Mouse (Mus musculus) left cerebral cortex, adult 9 months (tissue): ENCODE measurements around the gene Acadvl.
A peak's percentile ranks its signal among the peaks of the same experiment; 100 is the strongest.
"Not testable (repeated sequence)": the region's sequence is repeated elsewhere in the genome, so short reads cannot be mapped to it uniquely, and the experiment has no call there.

Source experiments
- DNase-seq, 2 experiments: peaks; one replicate each; pipeline ENCODE4 v3.0.0; 2022; ENCODE audit warnings: low spot score in 2 of 2

The Acadvl gene

DNA sequence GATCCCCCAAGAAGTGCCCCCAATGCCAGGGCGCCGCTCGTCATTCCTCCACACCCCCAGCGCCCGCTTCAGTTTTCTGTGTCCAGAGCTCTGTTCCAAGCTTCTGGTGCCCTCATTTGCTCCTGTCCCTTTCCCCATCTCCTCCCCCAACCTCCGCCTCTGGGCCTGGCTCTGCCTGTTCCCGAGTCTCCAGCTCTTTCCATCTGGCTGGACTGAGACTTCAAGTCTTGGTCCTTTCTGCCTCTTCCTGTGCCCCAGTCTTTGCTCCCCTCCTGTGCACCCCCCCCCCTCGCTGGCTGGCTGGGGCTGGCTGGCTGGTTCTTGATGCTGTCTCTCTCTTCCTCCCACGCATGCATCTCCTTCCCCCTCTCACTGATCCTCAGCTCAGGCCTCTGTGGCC is 12.2 kb upstream of the Acadvl start:
- no peak for DNase-seq

DNA sequence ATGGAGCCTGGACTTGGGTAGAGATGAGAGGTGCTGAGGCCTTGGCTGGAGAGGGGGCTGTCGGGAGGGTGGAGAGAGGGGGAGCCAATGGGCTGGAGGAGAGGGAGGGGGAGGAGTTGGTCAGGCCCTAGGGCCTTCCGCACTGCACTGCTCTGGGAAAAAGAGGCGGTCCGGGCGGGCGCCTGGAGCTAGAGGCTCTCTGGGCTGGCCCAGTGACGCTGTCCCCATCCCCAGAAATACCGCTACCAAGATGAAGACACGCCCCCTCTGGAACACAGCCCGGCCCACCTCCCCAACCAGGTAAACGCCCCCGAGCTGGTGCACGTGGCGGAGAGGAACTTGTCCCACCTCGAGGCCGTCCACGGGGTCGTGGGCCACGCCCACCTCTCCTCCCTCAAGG is 11.5 kb upstream of the Acadvl start:
- no peak for DNase-seq

DNA sequence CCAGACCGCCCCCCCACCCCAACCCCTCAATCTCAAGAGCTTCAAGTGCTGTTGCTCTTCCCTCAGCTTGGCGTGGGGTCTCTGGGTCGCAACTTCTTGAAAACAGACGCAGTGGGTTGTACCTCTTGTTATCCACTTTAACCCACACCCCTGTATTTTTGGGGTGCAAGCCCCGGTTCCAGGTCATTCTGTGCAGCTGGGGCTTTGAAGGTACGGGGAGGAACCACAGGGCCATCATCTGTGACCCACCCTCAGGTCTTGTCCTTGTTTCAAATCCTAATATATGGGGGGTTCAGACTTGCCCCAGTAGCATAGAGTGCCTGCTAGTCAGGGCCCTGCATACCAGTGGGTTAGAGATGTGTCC is 8.9 kb upstream of the Acadvl start:
- no peak for DNase-seq

- DNase-seq = no peak
Measured at GRCm38 (mm10) chr11:70023481-70024150, 8.4 kb upstream of the Acadvl start.

- DNase-seq = peak; percentile 96 to 98
Measured at GRCm38 (mm10) chr11:70021264-70022132, 6.3 kb upstream of the Acadvl start.

- DNase-seq = peak; percentile 77 to 84
Measured at GRCm38 (mm10) chr11:70020731-70021263, 5.6 kb upstream of the Acadvl start.

GRCm38 (mm10) chr11:70020022-70020631 is 4.9 kb upstream of the Acadvl start:
- DNase-seq = no peak

DNA sequence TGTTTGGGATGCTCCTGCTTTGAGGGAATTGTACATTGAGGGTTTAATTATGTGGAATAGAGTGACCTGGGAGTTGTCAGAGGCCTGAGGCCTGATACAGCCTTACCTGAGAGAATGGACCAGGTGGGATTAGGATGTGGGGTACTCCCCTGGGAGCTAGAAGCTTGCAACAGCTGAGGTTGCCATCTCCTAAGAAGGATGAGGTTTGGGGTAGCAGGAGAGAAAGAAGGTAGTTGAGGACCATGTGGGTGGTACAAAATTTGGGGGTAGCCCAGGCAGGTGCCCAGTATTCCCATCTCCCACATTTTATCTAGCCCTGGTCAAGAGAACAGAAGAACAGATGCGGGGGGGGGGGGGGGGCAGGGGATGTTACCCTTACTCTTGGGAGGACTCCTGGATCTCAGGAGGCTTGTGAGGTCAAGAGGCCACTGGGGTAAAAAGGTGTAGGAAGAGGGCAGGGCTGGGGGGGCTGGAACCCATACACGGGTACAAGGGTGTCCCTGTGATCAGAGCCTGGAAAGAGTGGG is 4.3 kb upstream of the Acadvl start:
- no peak for DNase-seq

GRCm38 (mm10) chr11:70018131-70018990 is 3.1 kb upstream of the Acadvl start:
- peak in 1 of 2 experiments; percentile 67 for DNase-seq

DNA sequence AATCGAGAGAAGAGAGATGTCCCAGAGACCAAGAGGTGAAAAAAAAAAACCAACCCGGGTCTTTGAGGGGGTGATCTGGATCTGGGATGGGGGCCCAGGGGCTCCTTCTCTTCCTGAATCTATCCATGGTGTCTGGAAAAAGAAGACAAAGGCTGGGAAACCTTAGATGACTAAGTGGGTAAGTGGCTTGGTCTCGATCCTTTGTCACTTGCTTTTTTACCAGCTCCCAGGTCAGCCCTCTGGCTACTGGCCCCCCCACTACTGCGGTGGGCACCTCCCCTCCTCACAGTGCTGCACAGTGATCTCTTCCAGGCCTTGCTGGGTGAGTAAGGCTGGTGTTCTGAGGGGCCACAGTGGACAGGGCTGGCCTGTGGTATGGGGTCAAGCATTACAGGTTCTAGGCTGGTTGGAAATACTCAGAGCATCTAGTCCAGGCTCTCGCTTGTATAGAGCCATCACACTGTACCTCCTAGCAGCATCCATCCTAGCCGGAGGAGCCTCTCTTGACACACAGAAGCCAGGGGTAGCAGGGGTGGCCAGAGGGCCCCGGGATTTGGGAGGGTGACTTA is 2.1 kb upstream of the Acadvl start:
- DNase-seq = no peak

- no peak for DNase-seq
Measured at GRCm38 (mm10) chr11:70016669-70017068, 1.5 kb upstream of the Acadvl start, which contains the start of gene Dlg4. TSS of gene Dlg4 (plus strand) at chr11:70016942.

DNA sequence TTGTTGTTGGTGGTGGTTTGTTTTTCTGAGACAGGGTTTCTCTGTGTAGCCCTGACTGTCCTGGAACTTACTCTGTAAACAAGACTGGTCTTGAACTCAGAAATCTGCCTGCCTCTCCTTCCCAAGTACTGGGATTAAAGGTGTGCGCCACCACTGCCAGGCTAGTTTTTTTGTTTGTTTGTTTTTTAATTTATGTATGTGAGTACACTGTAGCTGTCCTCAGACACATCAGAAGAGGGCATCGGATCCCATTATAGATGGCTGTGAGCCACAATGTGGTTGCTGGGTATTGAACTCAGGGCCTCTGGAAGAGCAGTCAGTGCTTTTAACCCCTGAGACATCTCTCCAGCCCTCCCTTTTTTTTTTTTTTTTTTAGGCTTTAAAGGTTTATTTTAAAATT is 966 bp upstream of the Acadvl start:
- not testable (repeated sequence) for DNase-seq

DNA sequence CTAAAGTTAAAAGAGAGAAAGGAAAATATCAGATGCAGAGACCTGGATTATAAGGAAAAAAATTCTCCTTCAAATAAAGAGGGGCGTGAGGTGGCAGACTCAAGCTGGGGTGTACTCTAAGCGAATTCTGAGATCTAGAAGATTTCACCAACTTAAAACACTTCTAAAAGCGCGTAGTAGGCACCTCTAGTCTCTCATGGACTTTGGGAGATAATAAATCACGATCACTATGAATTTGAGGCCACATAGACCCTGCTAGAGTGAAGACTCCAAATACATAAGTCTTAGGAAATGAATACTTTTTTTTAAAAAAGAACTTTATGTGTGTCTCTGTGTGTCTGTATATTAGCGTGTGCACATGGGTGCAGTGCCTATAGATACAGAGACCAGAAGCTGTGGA is 466 bp upstream of the Acadvl start:
- no peak for DNase-seq

- DNase-seq = no peak
Measured at GRCm38 (mm10) chr11:70014051-70014450, 1.2 kb downstream of the Acadvl start.

GRCm38 (mm10) chr11:70013408-70013807 is 1.8 kb downstream of the Acadvl start:
- no peak for DNase-seq

DNA sequence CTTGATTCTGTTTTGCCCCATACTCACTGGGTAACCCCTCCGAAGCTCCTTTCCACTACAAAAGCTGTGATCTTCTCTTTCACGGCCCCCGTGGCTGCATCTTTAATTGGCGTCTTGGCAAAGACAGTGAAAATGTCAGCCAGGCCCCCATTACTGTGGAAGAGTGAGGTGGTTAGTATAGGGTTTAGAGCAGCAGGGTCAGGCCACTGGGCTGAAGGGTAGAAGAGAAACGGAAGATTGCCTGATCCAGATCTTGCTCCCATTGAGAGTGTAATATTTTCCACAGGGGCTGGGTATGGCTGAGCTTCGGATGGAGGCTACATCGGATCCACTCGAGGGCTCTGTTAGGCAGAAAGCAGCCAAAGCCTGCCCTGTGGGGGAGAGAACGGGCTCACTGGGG is 2.3 kb downstream of the Acadvl start:
- DNase-seq = no peak

DNA sequence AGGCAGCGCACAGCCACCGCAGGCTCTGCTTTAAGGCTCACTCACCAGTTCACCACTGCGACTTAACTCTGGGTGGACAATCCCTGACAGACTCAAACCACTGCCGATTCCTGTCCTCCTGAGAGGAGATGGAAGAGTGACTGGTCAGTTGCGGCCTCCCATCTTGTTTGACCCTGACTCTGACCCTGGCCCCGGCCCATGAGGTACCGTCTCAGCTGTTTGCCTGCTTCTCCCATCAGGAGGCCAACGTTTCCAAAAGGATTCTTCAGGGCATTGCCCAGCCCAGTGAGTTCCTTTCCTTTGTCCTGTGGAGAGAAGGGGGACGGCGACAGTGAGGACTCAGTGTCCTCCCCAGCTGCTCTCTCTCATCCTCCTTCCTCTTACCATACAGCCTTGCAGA is 4.2 kb downstream of the Acadvl start:
- no peak for DNase-seq

DNA sequence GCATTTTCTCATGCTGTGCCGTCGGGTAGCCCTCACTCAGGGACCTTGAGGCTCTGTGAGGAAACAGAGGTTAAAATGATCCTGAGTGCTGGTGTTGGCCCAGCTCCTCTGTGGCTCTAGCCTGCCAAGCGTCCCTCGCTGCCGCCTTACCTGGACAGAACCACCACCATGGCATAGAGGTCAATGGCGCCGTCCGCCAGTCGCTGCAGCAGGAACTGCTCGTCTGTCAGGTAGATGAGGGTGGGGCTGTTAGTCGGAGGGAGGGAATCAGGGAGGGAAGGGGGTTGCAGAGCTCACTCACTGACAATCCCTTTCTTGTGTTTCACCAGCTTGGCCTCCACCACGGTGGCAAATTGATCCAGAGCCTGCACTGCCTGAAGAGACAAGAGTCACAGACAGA is 4.7 kb downstream of the Acadvl start:
- DNase-seq = no peak

- no peak for DNase-seq
Measured at GRCm38 (mm10) chr11:70010033-70010432, 5.2 kb downstream of the Acadvl start.

DNA sequence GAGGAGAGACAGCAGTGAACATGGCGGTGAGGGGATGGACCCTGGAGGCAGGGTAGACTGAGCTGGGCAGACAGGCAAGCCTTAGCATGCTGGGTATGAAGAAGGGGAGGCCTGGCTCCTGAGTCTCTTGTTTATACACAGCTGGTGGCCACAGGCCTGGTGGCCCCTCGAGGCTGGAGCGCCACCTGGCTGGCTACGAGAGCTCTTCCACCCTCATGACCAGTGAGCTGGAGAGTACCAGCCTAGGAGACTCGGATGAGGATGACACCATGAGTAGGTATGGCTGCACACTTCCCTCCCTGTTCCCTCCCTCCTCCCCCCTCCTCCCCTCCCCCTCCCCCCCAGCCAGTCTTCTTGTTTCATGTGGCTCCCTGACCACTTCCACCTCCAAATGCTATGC is 9.7 kb downstream of the Acadvl start:
- DNase-seq = no peak

- DNase-seq = no peak
Measured at GRCm38 (mm10) chr11:70002471-70002870, 12.7 kb downstream of the Acadvl start.
